Mouse (Mus musculus): ENCODE measurements around the gene A530084C06Rik. TPM values are rescaled to one million over a fixed set of nuclear protein-coding genes. Genes with fewer than 3 reads are reported as not detected.

A530084C06Rik gene
- total RNA-seq, 4 experiments from 2014 or later: 0.47 to 1.1 (median 0.84) TPM

DNA sequence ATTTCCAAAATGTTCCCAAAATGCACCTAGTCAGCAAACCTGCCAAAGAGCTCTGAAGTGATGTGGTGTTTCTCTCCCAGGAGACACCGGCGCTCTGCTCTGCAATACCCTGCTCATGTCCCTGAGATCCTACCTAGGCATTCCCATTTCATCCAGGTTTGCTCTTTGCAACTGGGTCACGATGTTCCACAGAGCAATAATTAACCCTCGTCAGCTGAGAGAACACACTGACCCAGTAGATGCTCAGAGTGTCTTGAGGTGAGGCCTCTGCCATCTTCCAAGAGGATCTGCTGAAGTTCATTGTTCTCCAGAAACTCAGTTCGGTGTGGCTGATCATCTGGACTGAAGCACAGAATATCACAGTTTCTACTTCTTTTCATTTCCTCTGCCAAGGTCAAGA lies 16.1 kb downstream of the A530084C06Rik start:
- DNase-seq (ENCODE audit: low spot score in 2 of 2): no peak

GRCm38 (mm10) chr13:31534726-31535125 lies 24.4 kb downstream of the A530084C06Rik start:
- DNase-seq (ENCODE audit: low spot score in 2 of 2): no peak

DNA sequence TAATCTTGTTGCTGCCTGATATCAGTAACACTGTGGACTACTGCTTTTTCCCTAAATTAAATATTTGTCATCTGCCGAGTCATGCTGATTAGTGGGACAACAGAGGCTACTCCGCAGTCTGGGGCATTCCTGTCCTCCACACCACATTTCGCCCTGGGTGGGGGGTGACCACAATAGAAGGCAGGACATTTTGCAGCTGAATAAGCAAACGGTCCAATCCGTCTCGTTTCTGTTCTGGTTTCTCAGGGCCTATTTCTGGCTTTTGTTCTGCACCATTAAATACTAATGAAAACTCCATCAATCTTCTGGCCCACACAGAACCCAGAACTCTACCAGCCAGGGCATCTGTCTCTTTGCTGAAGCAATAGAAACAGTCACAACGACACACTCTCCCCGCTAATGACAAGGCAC lies 27.5 kb downstream of the A530084C06Rik start:
- DNase-seq (ENCODE audit: low spot score in 2 of 2): peak in 1 of 2 experiments; percentile 7

- DNase-seq (ENCODE audit: low spot score in 2 of 2): no peak
Observed at GRCm38 (mm10) chr13:31531186-31531585, 27.9 kb downstream of the A530084C06Rik start.

- no peak for DNase-seq (ENCODE audit: low spot score in 2 of 2)
Observed at GRCm38 (mm10) chr13:31524976-31525375, 34.2 kb downstream of the A530084C06Rik start.

DNA sequence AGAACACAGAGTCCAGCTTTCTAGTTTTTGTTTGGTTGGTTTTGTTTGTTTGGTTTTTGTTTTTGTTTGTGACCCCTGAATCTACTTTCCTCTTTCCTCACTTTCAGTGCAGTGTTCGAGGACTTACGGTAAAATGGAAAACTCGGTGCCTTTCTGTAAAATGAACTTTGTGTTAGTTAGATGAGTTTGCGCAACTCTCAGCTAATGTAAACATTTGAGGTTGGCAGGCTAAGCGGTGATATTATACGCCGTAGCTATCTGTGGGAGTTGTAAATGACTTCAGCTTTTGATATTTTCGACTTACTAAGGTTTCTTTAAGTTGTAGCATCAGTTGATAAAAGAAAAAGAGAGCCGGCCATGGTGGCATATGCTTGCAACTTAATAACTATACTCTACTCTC lies 40.2 kb downstream of the A530084C06Rik start:
- no peak for DNase-seq (ENCODE audit: low spot score in 2 of 2)

DNA sequence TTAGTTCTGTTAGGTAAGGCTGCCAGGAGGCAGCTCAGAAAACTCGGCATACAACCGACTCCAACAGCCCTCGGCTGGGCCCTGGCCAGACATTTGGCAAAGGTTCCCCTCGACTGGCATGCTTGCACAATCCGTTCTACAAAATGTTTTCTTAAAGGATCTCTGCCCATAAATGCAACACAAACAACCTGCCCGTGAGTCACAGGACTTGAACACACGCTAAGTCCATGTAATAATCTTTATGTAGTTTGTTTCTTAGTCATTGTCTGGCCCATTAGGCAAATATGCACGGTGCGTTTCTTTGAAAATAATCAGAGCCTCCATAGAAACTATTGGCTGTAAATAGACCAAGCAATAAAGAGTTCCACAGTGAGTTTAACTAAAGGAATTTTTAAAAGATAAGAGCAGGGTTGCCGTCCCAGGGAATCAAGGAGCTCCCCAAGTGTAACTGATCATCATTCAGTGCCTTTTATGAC lies 40.7 kb downstream of the A530084C06Rik start:
- no peak for DNase-seq (ENCODE audit: low spot score in 2 of 2)

GRCm38 (mm10) chr13:31515261-31515660 lies 43.9 kb downstream of the A530084C06Rik start:
- DNase-seq (ENCODE audit: low spot score in 2 of 2): no peak

- no peak for DNase-seq (ENCODE audit: low spot score in 2 of 2)
Observed at GRCm38 (mm10) chr13:31506494-31507167, 52.5 kb downstream of the A530084C06Rik start.

Other genes with a start within 250 kb of the A530084C06Rik start
- gene Foxq1, start 3.2 kb downstream of the A530084C06Rik start, total RNA-seq (2022): 1 to 10 TPM; 2.3 to 2.5 (median 2.4) TPM
- gene Foxf2, start 66.5 kb upstream of the A530084C06Rik start, total RNA-seq (2022): 1 to 10 TPM; 3.6 to 4.8 (median 4.7) TPM
- gene Foxc1, start 247.3 kb upstream of the A530084C06Rik start, total RNA-seq (2022): 1 to 10 TPM; 4.1 to 5.0 (median 4.7) TPM